Mouse (Mus musculus) inflammation-experienced regulatory T-cells, adult 6 months (primary cell): Measurements from ENCODE around the gene Xrcc1. TPM values are rescaled to one million over a fixed set of nuclear protein-coding genes. Genes with fewer than 3 reads are reported as not detected.

ENCODE experiments used
- ATAC-seq: one replicate; pipeline ENCODE4 v1.8.0; 2017
- polyA plus RNA-seq, 3 experiments: library from polyadenylated mRNA; unstranded; fragments of 100-300 nt; shearing (Covaris generic); gene quantifications; one replicate each; pipeline ENCODE4 v1.2.1; 2017

The Xrcc1 gene
- polyA plus RNA-seq, 3 experiments from 2014 or later, result 24.2 to 34.4 (median 31.8) TPM

DNA sequence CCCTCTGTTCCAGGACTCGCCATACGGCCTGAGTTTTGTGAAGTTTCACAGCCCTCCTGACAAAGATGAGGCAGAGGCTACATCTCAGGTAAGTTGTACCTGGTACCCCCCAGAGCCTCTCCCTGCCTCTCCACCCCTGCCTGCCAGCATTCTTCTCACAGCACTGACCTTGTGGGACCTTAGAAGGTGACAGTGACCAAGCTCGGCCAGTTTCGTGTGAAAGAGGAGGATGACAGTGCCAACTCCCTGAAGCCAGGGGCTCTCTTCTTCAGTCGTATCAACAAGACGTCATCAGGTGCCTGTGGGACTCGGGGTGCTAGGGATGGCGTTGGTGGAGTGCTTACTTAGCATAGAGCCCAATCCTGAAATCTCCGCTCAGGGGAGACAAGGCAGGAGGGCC lies 20.1 kb downstream of the Xrcc1 start:
- ATAC-seq, result no peak

DNA sequence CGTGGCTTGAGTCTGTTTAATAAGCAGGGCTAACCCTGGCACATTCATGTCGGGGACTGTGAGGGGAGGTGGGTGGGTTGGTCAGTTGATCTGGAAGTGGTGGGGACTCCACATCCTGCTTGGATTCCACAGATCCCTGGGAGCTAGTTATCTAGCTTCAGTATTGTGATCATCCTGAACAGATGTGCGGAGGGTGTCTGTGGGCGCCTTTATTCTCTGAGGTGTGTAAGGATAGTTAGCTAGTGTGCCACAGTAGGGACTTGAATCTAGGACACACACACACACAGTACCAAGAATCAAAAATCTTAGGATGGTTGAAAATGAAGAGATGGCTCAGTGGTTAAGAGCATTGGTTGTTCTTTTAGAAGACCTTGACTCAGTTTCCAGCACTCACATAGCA lies 22.4 kb downstream of the Xrcc1 start:
- ATAC-seq, result no peak

DNA sequence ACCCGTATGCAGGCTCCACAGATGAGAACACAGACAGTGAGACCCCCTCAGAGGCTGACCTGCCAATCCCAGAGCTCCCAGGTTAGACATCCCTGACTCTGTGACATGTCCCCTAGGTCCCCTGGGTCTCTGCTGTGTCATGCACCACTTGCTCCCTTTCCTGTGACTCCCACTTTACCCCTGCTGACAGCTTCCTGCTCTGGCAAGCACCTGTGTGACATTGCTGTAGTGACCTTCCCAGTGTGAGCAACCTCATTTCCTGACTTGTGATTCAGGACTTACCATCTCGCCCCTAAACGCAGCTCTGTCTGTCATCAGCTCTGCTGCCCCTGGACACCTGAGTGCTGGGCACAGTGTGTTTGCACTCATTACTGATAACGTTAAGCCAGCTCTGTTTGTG lies 25.0 kb downstream of the Xrcc1 start:
- no peak for ATAC-seq

DNA sequence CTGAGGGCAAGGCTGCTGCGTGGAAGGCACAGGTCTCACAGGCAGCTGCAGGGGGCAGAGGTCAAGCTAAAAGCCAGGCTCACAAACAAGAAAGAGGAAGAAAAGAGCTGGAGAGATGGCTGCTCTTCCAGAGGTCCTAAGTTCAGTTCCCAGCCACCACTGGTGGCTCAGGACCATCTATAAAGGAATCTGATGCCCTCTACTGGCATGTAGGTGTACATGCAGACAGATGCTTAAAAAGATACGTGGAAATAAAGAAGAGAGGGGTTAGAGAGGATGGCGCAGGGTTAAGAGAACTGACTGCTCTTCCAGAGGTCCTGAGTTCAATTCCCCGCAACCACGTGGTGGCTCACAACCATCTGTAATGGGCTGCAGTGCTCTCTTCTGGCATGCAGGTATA lies 26.4 kb downstream of the Xrcc1 start:
- ATAC-seq, result no peak

DNA sequence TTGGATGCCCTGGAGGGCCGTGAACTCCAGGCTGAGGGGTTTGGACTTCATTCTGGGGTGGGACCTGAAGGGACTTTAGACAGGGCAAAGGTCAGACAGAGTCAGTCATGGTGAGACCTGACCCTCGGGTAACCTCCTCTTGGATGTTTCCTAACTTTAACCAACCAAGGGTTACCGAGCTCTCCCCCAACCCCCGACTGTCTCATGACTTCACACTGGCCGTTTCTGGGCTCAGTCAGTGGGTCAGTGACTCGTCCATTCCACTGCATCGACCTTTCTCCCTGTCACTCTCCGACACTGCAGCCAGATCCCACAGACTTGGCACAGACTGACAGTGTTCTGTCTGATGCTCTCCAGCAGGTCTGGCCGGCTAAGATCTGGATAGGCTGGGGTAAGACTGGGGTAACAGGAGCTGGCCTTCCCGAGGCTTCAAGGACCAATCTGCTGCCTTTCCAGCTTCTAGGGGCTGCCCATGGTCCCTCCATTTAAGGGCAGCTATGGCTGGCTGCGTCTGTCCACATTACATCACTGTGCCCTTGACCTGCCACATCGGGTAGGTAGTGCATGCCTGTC lies 28.2 kb downstream of the Xrcc1 start:
- no peak for ATAC-seq

DNA sequence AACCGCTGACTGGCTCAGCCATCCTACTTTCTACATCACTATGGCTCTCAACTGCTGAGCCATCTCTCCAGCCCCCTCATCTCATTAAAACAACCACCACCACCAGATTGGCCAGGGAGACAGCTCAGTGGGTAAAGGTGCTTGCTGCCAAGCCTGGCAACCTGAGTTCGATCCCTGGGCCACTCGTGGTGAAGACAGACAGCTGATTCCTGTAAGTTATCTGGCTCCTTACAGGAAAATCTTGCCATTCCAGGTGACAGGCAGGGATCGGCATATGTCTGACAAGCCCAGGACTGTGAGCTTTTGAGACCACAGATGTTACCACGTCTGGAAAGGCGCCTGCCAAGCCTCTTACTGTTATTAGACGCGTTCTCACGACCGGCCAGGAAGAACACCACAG lies 31.7 kb downstream of the Xrcc1 start:
- ATAC-seq, result no peak

DNA sequence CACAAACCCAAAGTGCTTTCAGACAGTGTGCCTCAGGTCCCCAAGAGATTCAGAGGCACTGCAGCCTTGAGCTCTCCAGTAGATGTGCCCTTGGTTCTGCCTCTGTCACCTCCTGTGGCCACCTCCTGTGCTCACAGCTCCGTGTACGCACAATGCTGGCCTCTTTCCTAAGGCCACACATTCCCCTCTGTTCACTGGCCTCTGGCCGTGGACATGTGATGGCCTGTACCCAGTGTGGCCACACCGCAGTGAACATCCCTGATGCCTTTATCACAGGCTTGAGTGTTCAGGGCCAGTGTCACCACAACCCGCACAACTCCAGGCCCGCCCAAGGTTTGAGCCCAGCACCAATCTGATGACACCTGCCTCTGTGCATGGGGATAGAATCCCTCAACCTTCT lies 38.8 kb downstream of the Xrcc1 start:
- ATAC-seq, result no peak

DNA sequence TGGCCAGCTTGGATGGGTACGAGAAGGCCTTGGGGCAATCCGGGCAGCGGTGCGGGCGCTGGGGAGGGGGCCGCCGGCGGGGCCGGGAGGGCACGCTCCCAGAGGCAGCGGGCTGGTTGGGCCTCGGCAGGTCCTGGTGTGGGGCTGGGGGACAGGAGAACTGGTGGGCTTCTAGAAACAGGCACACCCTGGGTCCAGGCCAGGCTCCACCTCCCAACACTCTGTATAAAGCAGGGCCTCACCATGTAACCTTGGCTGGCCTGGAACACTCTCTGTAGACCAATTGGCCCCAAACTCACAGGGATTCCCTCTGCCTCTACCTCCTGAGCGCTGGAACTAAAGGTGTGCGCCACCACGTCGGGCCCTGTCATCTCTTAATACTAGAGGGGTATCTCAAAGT lies 39.9 kb downstream of the Xrcc1 start:
- ATAC-seq, result no peak

DNA sequence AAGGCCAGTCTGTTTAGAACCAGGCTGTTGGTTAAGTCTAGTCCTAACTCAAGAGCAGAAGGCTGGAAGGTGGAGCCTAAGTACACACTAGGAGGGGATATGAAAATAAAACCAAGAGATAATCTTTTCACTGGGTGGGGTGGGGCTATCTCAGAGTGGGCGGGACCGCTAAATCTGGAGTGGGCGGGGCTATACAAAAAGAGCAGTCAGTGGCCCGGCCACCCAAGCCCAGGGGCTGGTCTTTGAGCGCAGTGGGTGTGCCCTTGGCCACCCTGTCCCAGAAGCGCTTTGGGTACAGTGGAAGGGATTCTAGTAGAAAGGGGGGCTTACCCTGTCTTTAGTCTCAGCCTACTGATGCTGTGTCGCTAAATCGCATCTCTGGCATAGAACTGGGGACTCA lies 40.7 kb downstream of the Xrcc1 start:
- ATAC-seq, result no peak

DNA sequence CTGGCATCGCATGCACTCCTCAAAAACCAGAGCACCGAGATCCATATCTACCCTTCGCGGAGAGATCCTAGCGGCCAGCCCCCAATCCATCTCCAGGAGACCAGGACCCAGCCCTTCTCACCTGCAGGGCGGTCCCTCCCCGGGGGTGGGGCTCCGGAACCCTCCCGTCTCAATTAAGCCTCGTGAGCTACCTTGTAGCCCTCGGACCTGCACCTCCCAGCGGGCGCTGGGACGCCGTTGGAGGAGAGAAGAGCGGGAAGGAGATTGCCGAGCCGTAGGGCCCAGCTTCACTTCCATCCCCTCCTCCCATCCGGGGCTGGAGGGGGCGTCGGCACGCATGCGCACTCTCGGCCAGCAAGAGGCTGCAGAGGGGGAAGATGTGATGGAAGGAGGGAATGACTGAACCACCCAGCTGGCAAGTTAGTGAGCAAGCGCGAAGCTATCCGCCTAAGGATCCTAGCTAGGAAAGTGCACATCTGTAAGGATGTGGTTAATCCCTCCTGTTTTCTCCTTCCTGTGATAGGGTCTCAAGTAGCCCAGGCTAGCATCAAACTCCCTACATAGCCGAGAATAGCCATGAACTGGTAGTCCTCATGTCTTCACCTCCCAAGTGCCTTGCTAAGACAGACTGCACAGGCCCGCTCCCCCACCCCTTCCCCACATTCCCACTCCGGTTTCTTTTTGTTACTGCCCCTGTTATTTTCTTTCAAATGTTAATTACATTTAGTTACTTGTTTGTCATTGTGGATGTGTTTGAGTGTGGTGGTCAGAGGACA lies 41.4 kb downstream of the Xrcc1 start, which contains the start of the genes Ethe1 and Zfp575:
TSS of gene Ethe1 (plus strand) at position 214 of the 776 bp plus-strand sequence.
TSS of gene Zfp575 (minus strand) at position 312 of the 776 bp plus-strand sequence.
- no peak for ATAC-seq

DNA sequence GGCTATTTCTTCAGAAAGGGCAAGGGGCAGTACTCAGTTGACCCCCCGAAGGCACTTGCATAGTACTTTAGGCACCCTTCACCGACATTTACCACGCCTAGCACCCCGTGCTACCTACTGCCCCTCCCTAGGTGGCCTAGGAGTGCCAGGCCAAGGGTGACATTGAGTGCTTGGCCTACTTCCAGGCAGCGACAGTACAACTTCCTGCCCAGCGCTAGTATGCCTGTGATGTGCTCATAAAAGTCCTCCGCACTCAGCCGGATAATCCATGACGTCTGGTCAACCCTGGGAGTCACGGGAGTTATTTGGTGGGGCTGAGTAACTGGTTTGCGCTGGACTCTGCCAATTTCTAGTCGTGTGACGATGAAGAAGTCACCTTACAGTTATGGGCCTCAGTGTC lies 42.2 kb downstream of the Xrcc1 start:
- ATAC-seq, result no peak

DNA sequence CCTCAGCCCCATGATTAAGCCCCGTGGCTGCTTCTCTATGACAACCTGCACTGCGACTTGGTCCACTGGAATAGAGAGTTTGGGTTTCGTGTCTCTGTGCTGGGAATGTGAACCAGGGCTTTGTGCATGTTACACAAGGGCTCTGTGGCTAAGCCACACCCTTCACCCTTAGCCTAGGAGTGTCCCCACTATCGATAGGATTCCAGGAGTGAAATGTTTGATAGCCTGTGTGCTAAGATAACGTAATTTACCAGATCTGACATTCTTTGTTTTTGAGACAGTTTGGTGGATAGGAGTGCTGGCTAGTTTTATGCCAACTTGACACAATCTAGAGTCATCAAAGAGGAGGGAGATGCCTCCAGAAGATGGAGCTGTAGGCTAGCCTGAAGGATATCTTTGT lies 45.6 kb downstream of the Xrcc1 start:
- no peak for ATAC-seq

DNA sequence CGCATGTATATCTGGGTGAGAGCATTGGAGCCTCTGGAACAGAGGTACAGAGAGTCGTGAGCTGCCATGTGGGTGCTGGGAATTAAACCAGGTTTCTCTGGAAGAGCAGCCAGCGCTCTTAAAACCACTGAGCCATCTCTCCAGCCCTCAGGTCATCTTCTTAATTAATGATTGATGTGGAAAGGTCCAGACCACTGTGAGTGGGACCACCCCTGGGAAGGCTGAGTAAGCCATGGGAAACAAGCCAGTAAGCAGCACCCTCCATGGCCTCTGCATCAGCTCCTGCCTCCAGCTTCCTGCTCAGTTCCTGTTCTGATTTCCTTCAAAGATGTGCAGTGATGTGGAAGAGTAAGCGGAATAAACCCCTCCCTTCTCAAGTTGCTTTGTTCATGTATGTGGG lies 46.1 kb downstream of the Xrcc1 start:
- no peak for ATAC-seq

DNA sequence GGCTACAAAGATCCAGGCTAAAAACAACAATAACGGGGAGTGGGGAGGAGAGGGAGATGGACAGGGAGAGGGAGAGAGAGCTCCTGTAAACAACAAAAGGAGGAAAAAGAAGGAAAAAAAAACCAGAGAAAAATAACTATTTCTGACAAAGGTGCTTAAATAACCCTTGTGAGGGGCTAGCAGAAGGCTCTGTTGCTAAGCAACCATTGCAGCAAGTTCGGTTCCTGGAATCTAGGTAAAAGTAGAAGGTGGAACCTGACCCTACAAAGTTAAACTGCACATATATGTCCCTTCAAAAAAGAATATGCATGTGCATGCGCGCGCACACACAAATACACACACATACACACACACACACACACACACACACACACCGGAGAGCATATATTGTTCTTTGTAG lies 46.7 kb downstream of the Xrcc1 start:
- ATAC-seq, result no peak

DNA sequence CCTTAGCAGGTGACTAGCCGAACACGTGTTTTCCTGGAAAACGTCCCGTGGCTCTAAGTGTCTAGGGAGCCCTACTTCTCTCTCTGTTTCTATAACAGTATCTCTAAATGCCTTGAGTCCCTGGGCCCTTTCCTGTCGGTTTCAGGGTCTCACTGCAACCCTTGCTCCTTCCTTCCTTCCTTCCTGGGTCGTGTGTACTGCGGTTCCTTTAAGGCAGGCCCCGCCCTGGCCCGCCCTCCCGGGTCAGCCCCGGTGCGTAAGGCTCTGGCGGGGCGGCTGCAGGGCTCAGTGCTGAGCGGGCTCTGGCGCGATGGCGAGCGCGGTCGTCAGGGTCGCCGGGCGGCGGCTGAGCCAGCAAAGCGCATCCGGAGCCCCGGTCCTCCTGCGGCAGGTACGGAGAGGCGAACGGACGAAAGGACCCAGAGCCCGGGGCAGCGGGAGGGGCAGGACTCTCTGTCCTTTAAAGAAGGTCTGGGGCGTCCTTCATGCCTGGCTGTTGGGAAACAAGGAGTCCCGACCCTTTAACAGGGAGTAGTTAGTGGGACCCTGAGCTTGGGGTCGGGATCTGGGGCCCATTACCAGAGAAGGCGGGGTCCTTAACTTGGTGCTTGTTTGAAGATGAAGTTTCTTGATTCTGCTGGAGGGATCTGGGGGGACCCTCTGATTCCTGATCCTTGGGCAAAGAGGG lies 47.7 kb downstream of the Xrcc1 start:
- peak; percentile 88 for ATAC-seq

DNA sequence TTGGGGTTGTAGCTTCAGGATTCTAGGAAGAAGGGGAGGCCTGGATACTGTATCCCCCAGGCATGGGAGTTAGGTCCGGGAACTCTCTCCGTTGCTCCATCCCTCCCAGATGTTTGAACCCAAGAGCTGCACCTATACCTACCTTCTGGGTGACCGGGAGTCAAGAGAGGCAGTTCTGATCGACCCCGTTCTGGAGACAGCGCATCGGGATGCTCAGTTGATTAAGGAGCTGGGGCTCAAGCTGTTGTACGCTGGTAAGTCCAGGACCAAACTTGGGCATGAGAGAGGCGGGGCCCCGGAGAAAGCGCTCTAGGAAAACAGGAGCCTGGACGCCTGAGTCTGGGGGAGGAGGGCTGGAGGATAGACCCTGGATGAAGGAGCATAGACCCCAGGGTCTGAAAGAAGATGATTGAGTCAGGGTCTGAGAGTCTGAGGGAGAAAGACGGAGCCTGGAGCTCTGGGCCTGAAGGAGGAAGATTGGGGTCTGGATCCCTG lies 48.3 kb downstream of the Xrcc1 start:
- ATAC-seq, result no peak

DNA sequence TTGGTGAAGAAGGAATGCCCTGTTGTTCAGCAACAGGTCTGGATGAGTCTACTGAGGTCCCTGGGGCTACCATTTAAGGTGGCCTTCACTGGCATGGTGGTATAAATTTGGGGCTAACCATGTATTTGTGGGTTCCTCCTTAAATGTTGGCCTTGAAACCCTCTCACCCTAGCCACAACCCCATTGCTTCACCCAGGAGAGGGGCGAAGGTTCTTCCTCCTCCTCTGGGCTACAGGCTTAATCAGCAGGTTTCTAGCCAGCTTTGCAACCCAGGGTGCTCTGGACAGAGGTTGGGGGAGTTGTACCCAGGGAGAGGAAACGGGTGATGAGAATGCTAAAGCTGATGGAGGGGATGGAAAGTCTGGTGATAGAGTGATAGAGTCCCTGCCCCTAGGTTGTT lies 49.4 kb downstream of the Xrcc1 start:
- ATAC-seq, result no peak

DNA sequence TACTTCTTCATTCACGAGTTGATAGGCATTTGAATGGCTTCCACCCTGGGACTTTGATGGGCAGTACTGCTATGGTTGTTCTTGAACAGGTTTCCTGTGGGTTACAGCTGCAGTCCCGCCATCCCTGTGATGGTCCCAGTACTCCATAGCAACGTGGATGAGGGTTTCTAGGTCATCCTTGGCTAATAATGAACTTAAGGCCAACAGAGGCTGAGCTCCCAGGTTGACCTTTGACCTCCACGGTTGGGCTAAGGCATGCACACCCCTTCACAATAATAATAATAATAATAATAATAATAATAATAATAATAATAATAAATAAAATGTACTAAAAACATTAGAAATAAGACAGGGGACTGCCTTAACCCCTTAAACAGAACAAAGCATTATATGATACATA lies 52.0 kb downstream of the Xrcc1 start:
- no peak for ATAC-seq

DNA sequence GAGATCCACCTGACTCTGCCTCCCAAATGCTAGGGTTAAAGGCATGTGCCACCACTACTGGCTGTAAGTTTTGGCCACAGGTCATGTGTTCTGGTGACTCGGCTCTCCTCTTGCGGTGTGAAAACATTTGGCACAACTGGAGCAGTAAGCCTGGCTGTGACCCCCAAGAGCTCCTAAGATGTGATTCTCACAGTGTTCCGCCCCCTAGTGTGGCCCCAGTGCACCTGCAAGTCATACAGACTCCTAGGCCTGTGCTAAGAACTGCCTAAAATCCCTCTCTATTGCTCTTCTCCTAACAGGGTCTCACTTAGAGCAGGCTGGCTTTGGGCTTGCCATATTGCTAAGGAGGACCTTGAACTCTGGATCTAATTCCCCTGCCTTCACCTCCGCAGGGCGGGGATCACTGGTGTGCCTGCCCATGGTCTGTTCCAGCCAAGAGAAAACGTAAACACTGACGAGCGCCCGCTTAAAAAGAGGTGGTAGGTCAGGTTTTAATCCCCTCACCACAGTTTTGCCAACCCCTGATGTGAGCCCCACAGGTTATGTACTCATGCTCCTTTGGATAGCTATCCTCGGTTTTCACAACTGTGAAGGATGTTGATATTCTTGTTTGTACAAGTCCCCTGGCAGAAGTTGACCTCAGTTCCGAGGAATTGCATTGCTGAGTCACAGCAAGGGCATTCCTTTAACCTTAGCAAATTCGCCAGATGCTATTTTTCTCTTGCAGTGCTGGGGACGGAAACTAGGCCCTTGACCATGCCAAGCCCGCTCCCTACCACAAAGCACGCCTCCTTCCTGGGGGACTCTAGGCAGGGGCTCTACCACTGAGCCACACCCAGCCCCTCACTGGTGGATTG lies 53.4 kb downstream of the Xrcc1 start:
- ATAC-seq, result no peak

DNA sequence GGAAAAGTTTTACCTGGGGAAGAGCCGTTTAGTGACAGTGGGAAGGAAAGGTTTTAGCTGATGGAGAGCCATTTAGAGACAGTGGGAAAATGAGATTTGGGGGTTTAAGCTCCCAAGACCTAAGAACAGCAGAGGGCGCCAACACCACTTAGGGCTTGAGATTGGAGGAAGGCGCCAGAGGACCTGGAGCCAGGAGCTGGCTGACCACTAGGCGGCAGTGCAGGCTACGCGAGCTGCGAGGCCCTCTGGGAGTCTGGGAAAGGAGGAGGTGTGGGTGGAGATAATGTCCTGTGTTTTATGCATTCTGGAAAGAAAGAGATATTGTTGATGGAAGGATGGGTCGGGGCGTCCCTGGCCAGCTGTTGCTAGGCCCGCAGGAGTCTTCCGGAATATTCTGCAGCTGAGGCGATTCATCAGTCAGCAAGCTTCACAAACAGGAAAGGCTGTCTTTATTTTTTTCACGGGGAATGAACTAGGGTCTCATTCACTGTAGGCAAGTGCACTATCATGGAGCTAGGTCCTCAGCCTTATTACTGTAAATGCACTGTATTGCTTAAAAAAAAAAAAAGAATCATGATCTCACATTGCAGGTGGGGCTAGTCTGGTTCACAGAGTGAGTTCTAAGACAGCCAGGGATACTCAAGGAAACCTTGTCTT lies 55.0 kb downstream of the Xrcc1 start:
- ATAC-seq, result peak; percentile 88

DNA sequence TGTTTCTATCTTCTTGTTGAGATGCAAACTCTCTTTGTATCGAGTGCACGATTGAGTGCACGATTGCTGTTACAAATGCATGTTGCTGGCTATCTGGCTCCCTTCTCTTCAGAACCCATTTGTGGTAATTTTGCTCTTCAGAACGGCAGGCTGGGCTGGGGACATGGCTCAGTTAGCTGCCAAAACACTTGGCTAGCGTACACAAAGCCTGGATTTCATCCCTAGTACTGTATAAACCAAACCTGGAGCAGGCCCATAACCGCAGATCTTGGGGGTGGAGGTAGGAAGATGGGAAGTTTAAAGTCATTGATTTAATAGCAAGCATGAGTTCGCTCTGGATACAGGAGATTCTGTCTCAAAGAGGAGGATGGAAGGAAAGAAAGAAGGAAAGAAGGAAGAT lies 59.5 kb downstream of the Xrcc1 start:
- no peak for ATAC-seq

DNA sequence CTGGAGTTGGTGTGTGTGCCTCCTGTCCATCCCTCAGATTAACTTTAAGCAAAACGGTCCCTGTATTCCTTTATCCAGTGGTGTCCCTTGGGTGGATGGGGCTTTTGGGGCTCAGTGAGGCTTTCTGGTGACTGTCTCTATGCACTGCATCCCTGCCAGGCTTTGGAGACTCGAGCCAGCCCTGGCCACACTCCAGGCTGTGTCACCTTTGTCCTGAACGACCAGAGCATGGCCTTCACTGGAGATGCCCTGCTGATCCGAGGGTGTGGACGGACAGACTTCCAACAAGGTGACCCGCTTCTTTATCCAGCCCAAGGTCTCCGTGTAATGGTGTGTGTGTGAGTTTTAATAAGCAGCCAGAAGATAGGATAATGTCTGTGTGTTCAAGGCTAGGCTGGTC lies 60.0 kb downstream of the Xrcc1 start:
- ATAC-seq, result no peak
